Mouse (Mus musculus) heart, adult 18-20 months (tissue): ENCODE data around the gene Lyve1. TPM values are rescaled to one million over a fixed set of nuclear protein-coding genes. Genes with fewer than 3 reads are reported as not detected.
"Not testable (repeated sequence)": the region's sequence is repeated elsewhere in the genome, so short reads cannot be mapped to it uniquely, and the experiment has no call there.

ENCODE experiments used
- DNase-seq, 2 experiments: peaks; one replicate each; pipeline ENCODE4 v3.0.0; 2021 to 2022; ENCODE audit warnings: mixed read lengths in 1 of 2
- long read RNA-seq, 2 experiments: library from polyadenylated mRNA; stranded (forward); transcript quantifications; one replicate each; pipeline ENCODE4 v2.0.0; 2021
- total RNA-seq, 2 experiments: library from RNA; stranded (reverse); gene quantifications; 2 replicates each; pipeline ENCODE4 v1.2.3; 2021

The Lyve1 gene
- total RNA-seq: 10 to 100 TPM; 22.8 to 26.2 TPM
- long read RNA-seq, experiment 1, partial matches to known transcripts: 0 of 2 reads
- long read RNA-seq, experiment 1, other reads (novel, unspliced or antisense): 0 of 2 reads
- long read RNA-seq, experiment 2, partial matches to known transcripts: 1 of 5 reads
- long read RNA-seq, experiment 2, other reads (novel, unspliced or antisense): 2 of 5 reads

GRCm38 (mm10) chr7:110862751-110863289 is at the start of gene Lyve1:
Gene Lyve1, minus strand, starts transcription at chr7:110863239.
- peak; percentile 50 to 75 for DNase-seq

GRCm38 (mm10) chr7:110908209-110909144 is 45.4 kb upstream of the Lyve1 start:
- DNase-seq: no peak

GRCm38 (mm10) chr7:110906566-110906965 is 43.5 kb upstream of the Lyve1 start:
- DNase-seq: no peak

GRCm38 (mm10) chr7:110903226-110903625 is 40.2 kb upstream of the Lyve1 start:
- peak; percentile 48 to 52 for DNase-seq

GRCm38 (mm10) chr7:110897202-110897601 is 34.2 kb upstream of the Lyve1 start:
- peak in 1 of 2 experiments; percentile 37 for DNase-seq

- DNase-seq: no peak
Measured at GRCm38 (mm10) chr7:110896453-110896852, 33.4 kb upstream of the Lyve1 start.

- not testable (repeated sequence) for DNase-seq
Measured at GRCm38 (mm10) chr7:110895772-110896171, 32.7 kb upstream of the Lyve1 start.

- no peak for DNase-seq
Measured at GRCm38 (mm10) chr7:110894673-110895072, 31.6 kb upstream of the Lyve1 start.

GRCm38 (mm10) chr7:110893943-110894610 is 31.0 kb upstream of the Lyve1 start:
- peak; percentile 50 to 68 for DNase-seq

- peak; percentile 80 to 89 for DNase-seq
Measured at GRCm38 (mm10) chr7:110891501-110891986, 28.5 kb upstream of the Lyve1 start.

GRCm38 (mm10) chr7:110881746-110882333 is 18.8 kb upstream of the Lyve1 start:
- DNase-seq: peak; percentile 23 to 34

- peak in 1 of 2 experiments; percentile 45 for DNase-seq
Measured at GRCm38 (mm10) chr7:110878028-110878427, 15.0 kb upstream of the Lyve1 start.

GRCm38 (mm10) chr7:110876965-110877364 is 13.9 kb upstream of the Lyve1 start:
- peak in 1 of 2 experiments; percentile 47 for DNase-seq

GRCm38 (mm10) chr7:110868807-110869206 is 5.8 kb upstream of the Lyve1 start:
- DNase-seq: no peak

GRCm38 (mm10) chr7:110867116-110867515 is 4.1 kb upstream of the Lyve1 start:
- no peak for DNase-seq

- DNase-seq: no peak
Measured at GRCm38 (mm10) chr7:110866021-110866420, 3.0 kb upstream of the Lyve1 start.

- DNase-seq: no peak
Measured at GRCm38 (mm10) chr7:110865570-110865969, 2.5 kb upstream of the Lyve1 start.

- no peak for DNase-seq
Measured at GRCm38 (mm10) chr7:110865038-110865437, 2.0 kb upstream of the Lyve1 start.

- peak; percentile 46 to 71 for DNase-seq
Measured at GRCm38 (mm10) chr7:110860129-110860528, 2.9 kb downstream of the Lyve1 start.

- DNase-seq: no peak
Measured at GRCm38 (mm10) chr7:110855604-110856003, 7.4 kb downstream of the Lyve1 start.

- DNase-seq: peak; percentile 55 to 57
Measured at GRCm38 (mm10) chr7:110854927-110855546, 8.0 kb downstream of the Lyve1 start.
